Mouse (Mus musculus) common myeloid progenitor, adult 5-6 weeks (primary cell): ENCODE measurements around the gene Hbb-bs. TPM values are rescaled to one million over a fixed set of nuclear protein-coding genes. Genes with fewer than 3 reads are reported as not detected.
"Not testable (repeated sequence)": the region's sequence is repeated elsewhere in the genome, so short reads cannot be mapped to it uniquely, and the experiment has no call there.

ENCODE experiments used
- ATAC-seq: replicated peaks from 2 replicates; pipeline ENCODE4 v1.8.0; 2016; ENCODE audit warnings: low read depth, mild to moderate bottlenecking, moderate TSS enrichment, inconsistent platforms; ENCODE audit not compliant: poor library complexity, severe bottlenecking
- total RNA-seq: library from RNA; stranded (forward); fragments of 200-1000, 187-1606 nt; gene quantifications from 2 replicates; pipeline ENCODE4 v1.2.3, GENCODE M21; 2017

Gene Hbb-bs
- total RNA-seq, 1 experiment from 2014 or later: 16.6 TPM

- peak; percentile 62 for ATAC-seq
These were observed 14.7 kb downstream of the Hbb-bs start for GRCm38 (mm10) chr7:103813152-103813551.

- peak; percentile 69 for ATAC-seq
These were observed 15.7 kb downstream of the Hbb-bs start for GRCm38 (mm10) chr7:103812174-103812573.

GRCm38 (mm10) chr7:103811223-103811845, 16.6 kb downstream of the Hbb-bs start:
- peak; percentile 34 for ATAC-seq

GRCm38 (mm10) chr7:103810746-103811145, 17.1 kb downstream of the Hbb-bs start:
- no peak for ATAC-seq

GRCm38 (mm10) chr7:103810296-103810695, 17.6 kb downstream of the Hbb-bs start:
- no peak for ATAC-seq

- no peak for ATAC-seq
These were observed 18.1 kb downstream of the Hbb-bs start for GRCm38 (mm10) chr7:103809801-103810155.

GRCm38 (mm10) chr7:103808971-103809800, 18.7 kb downstream of the Hbb-bs start:
- peak; percentile 57 for ATAC-seq

- not testable (repeated sequence) for ATAC-seq
These were observed 19.8 kb downstream of the Hbb-bs start for GRCm38 (mm10) chr7:103808120-103808519.

GRCm38 (mm10) chr7:103806856-103807255, 21.0 kb downstream of the Hbb-bs start:
- peak; percentile 65 for ATAC-seq

- ATAC-seq: peak; percentile 100
These were observed 35.1 kb downstream of the Hbb-bs start for GRCm38 (mm10) chr7:103792669-103793388.

- no peak for ATAC-seq
These were observed 36.2 kb downstream of the Hbb-bs start, which contains the start of gene Olfr67 for GRCm38 (mm10) chr7:103791721-103792120. Gene Olfr67, minus strand, starts transcription at chr7:103791821.

GRCm38 (mm10) chr7:103779598-103779997, 48.3 kb downstream of the Hbb-bs start, which contains the start of gene Olfr68:
Gene Olfr68, minus strand, starts transcription at chr7:103779698.
- no peak for ATAC-seq

GRCm38 (mm10) chr7:103777652-103778051, 50.2 kb downstream of the Hbb-bs start:
- peak; percentile 52; the same call in 1 of the 2 replicates for ATAC-seq

Other genes starting within 250 kb of the Hbb-bs start
- gene Olfr618, start 238.0 kb downstream of the Hbb-bs start, total RNA-seq: not detected in 2 replicates
- not detected in 2 replicates for gene Olfr619, start 227.5 kb downstream of the Hbb-bs start, total RNA-seq
- gene Olfr620, start 215.6 kb downstream of the Hbb-bs start, total RNA-seq: not detected in 2 replicates
- gene Olfr622, start 185.4 kb downstream of the Hbb-bs start, total RNA-seq: not detected in 2 replicates
- gene Olfr623, start 164.4 kb downstream of the Hbb-bs start, total RNA-seq: not detected in 2 replicates
- gene Olfr624, start 156.9 kb downstream of the Hbb-bs start, total RNA-seq: under 0.01 TPM in 1 of 2 replicates, not detected in the other
- gene Olfr625-ps1, start 145.4 kb downstream of the Hbb-bs start, total RNA-seq: not detected in 2 replicates
- gene Olfr243, start 113.4 kb downstream of the Hbb-bs start, total RNA-seq: not detected in 2 replicates
- gene Olfr628, start 97.7 kb downstream of the Hbb-bs start, total RNA-seq: not detected in 2 replicates
- gene Olfr629, start 83.2 kb downstream of the Hbb-bs start, total RNA-seq: not detected in 2 replicates
- not detected in 2 replicates for gene Olfr630, start 70.8 kb downstream of the Hbb-bs start, total RNA-seq
- not detected in 2 replicates for gene Olfr69, start 56.5 kb downstream of the Hbb-bs start, total RNA-seq
- not detected in 2 replicates for gene Olfr68, start 48.4 kb downstream of the Hbb-bs start, total RNA-seq
- gene Olfr67, start 36.3 kb downstream of the Hbb-bs start, total RNA-seq: not detected in 2 replicates
- 13.0 and 18.6 TPM in 2 replicates for gene Hbb-bt, start 14.1 kb downstream of the Hbb-bs start, total RNA-seq
- gene Hbb-bh2, start 12.4 kb upstream of the Hbb-bs start, total RNA-seq: not detected in 2 replicates
- gene Hbb-bh1, start 15.1 kb upstream of the Hbb-bs start, total RNA-seq: not detected in 2 replicates
- gene Hbb-y, start 25.1 kb upstream of the Hbb-bs start, total RNA-seq: 2.9 TPM in 1 of 2 replicates, not detected in the other
- not detected in 2 replicates for gene Olfr66, start 58.2 kb upstream of the Hbb-bs start, total RNA-seq
- not detected in 2 replicates for gene Olfr64, start 66.4 kb upstream of the Hbb-bs start, total RNA-seq
- gene Olfr65, start 75.4 kb upstream of the Hbb-bs start, total RNA-seq: not detected in 2 replicates
- not detected in 2 replicates for gene Olfr631, start 100.7 kb upstream of the Hbb-bs start, total RNA-seq
- gene Olfr632, start 106.3 kb upstream of the Hbb-bs start, total RNA-seq: not detected in 2 replicates
- not detected in 2 replicates for gene Olfr633, start 116.3 kb upstream of the Hbb-bs start, total RNA-seq
- gene Olfr635, start 143.1 kb upstream of the Hbb-bs start, total RNA-seq: not detected in 2 replicates
- gene Olfr638, start 170.7 kb upstream of the Hbb-bs start, total RNA-seq: not detected in 2 replicates
- gene Olfr639, start 189.2 kb upstream of the Hbb-bs start, total RNA-seq: not detected in 2 replicates
- gene Olfr640, start 197.5 kb upstream of the Hbb-bs start, total RNA-seq: not detected in 2 replicates
- not detected in 2 replicates for gene Olfr641, start 207.3 kb upstream of the Hbb-bs start, total RNA-seq
- gene Olfr642, start 224.6 kb upstream of the Hbb-bs start, total RNA-seq: not detected in 2 replicates
- not detected in 2 replicates for gene 4930516K23Rik, start 233.3 kb upstream of the Hbb-bs start, total RNA-seq
- not detected in 2 replicates for gene Olfr644, start 243.8 kb upstream of the Hbb-bs start, total RNA-seq